Mouse (Mus musculus) urinary bladder, postnatal 14 days (tissue): Measurements from ENCODE around the gene Pard3.

Experiments
- DNase-seq: peaks from one replicate; pipeline ENCODE4 v3.0.0; 2021; ENCODE audit warnings: low spot score

Gene Pard3

GRCm38 (mm10) chr8:127338183-127338582, 274.5 kb downstream of the Pard3 start:
- no peak for DNase-seq

- DNase-seq, result no peak
These were observed 277.4 kb downstream of the Pard3 start for GRCm38 (mm10) chr8:127341046-127341445.

- DNase-seq, result no peak
These were observed 279.4 kb downstream of the Pard3 start for GRCm38 (mm10) chr8:127343115-127343514.

- no peak for DNase-seq
These were observed 280.7 kb downstream of the Pard3 start for GRCm38 (mm10) chr8:127344421-127344820.

GRCm38 (mm10) chr8:127345912-127346423, 282.3 kb downstream of the Pard3 start:
- DNase-seq, result no peak

GRCm38 (mm10) chr8:127347890-127348495, 284.3 kb downstream of the Pard3 start:
- no peak for DNase-seq

GRCm38 (mm10) chr8:127361796-127362195, 298.1 kb downstream of the Pard3 start:
- no peak for DNase-seq

- peak; percentile 4 for DNase-seq
These were observed 304.7 kb downstream of the Pard3 start for GRCm38 (mm10) chr8:127368347-127368746.

- DNase-seq, result no peak
These were observed 307.7 kb downstream of the Pard3 start for GRCm38 (mm10) chr8:127371326-127371949.

GRCm38 (mm10) chr8:127377775-127378174, 314.1 kb downstream of the Pard3 start:
- no peak for DNase-seq

- DNase-seq, result no peak
These were observed 315.5 kb downstream of the Pard3 start for GRCm38 (mm10) chr8:127378994-127379858.

GRCm38 (mm10) chr8:127381259-127381658, 317.6 kb downstream of the Pard3 start:
- DNase-seq, result no peak

- no peak for DNase-seq
These were observed 329.0 kb downstream of the Pard3 start for GRCm38 (mm10) chr8:127392700-127393099.

GRCm38 (mm10) chr8:127395488-127395887, 331.8 kb downstream of the Pard3 start:
- DNase-seq, result no peak

- DNase-seq, result peak; percentile 70
These were observed 342.1 kb downstream of the Pard3 start for GRCm38 (mm10) chr8:127405815-127406214.

GRCm38 (mm10) chr8:127410606-127411005, 346.9 kb downstream of the Pard3 start:
- no peak for DNase-seq

GRCm38 (mm10) chr8:127411190-127411848, 347.6 kb downstream of the Pard3 start:
- DNase-seq, result no peak

GRCm38 (mm10) chr8:127423021-127423420, 359.3 kb downstream of the Pard3 start:
- DNase-seq, result no peak

GRCm38 (mm10) chr8:127424211-127424916, 360.7 kb downstream of the Pard3 start:
- no peak for DNase-seq

- DNase-seq, result no peak
These were observed 363.2 kb downstream of the Pard3 start for GRCm38 (mm10) chr8:127426857-127427256.

GRCm38 (mm10) chr8:127428004-127428403, 364.3 kb downstream of the Pard3 start:
- no peak for DNase-seq

GRCm38 (mm10) chr8:127431236-127431635, 367.5 kb downstream of the Pard3 start:
- no peak for DNase-seq
